In genomic region chr12:116901773-116902172, GRCm38 (mm10) we compare ENCODE assay signal across 19 mouse cellular contexts.
"Had no signal": no experiment of that assay in that cellular context is flagged by ENCODE, and none has a peak within 500 bp of the region (broad histone marks: within the 10 kb centered on the region; RNA-seq: fewer than 3 reads in every experiment).

No protein-coding gene starts in this region.

- H3K36me3 ChIP-seq: kidney, embryonic 15.5 days; limb, embryonic 12.5 days; limb, embryonic 15.5 days; midbrain, embryonic 13.5 days had no signal

- H3K4me2 ChIP-seq: kidney, embryonic 15.5 days; limb, embryonic 12.5 days; limb, embryonic 15.5 days; liver, embryonic 11.5 days; lung, embryonic 14.5 days; midbrain, embryonic 13.5 days had no signal

- DNase-seq: kidney, adult 11 months; kidney, adult 8-10 months; kidney, postnatal 10 days; kidney, postnatal 36 days; layer of hippocampus, postnatal 36 days; left cerebral cortex, postnatal 4 days; liver, postnatal 0 days; lung, embryonic 14.5 days; thymus, adult 18-20 months; thymus, postnatal 14 days; thymus, postnatal 4 days had no signal

- H3K9me3 ChIP-seq: kidney, embryonic 15.5 days; limb, embryonic 12.5 days; limb, embryonic 15.5 days had no signal

- H3K4me3 ChIP-seq: kidney, embryonic 15.5 days; limb, embryonic 12.5 days; limb, embryonic 15.5 days; midbrain, embryonic 13.5 days had no signal

- H3K27me3 ChIP-seq: kidney, embryonic 15.5 days; limb, embryonic 12.5 days; limb, embryonic 15.5 days; midbrain, embryonic 13.5 days had no signal

- H3K9ac ChIP-seq: kidney, embryonic 15.5 days; limb, embryonic 12.5 days; limb, embryonic 15.5 days; liver, embryonic 14.5 days; liver, postnatal 0 days; lung, embryonic 14.5 days; midbrain, embryonic 13.5 days had no signal

- ATAC-seq: liver, postnatal 0 days; lung, postnatal 0 days; midbrain, embryonic 13.5 days had no signal

- H3K27ac ChIP-seq: kidney, embryonic 15.5 days; limb, embryonic 12.5 days; limb, embryonic 15.5 days; liver, embryonic 14.5 days; macrophage; midbrain, embryonic 13.5 days had no signal

- H3K4me1 ChIP-seq: kidney, embryonic 15.5 days; limb, embryonic 12.5 days; limb, embryonic 15.5 days had no signal
